Mouse (Mus musculus) cerebellum, adult 9-11 months (tissue): ENCODE results near the gene Stxbp2.

Experiments used
- DNase-seq: peaks from one replicate; pipeline ENCODE4 v3.0.0; 2022

Gene Stxbp2

GRCm38 (mm10) chr8:3645804-3646203 lies 15.0 kb downstream of the Stxbp2 start:
- DNase-seq, result peak; percentile 35

GRCm38 (mm10) chr8:3646824-3647531 lies 16.2 kb downstream of the Stxbp2 start:
- no peak for DNase-seq

GRCm38 (mm10) chr8:3647561-3647960 lies 16.8 kb downstream of the Stxbp2 start:
- no peak for DNase-seq

GRCm38 (mm10) chr8:3648268-3648667 lies 17.5 kb downstream of the Stxbp2 start:
- no peak for DNase-seq

GRCm38 (mm10) chr8:3648990-3649389 lies 18.2 kb downstream of the Stxbp2 start:
- DNase-seq, result no peak

- no peak for DNase-seq
Observed at GRCm38 (mm10) chr8:3652845-3653244, 22.1 kb downstream of the Stxbp2 start.

GRCm38 (mm10) chr8:3654726-3655508 lies 24.2 kb downstream of the Stxbp2 start:
- no peak for DNase-seq

GRCm38 (mm10) chr8:3655526-3655925 lies 24.8 kb downstream of the Stxbp2 start, which contains the start of gene Retn:
Retn (plus strand) TSS chr8:3655770.
- DNase-seq, result no peak

GRCm38 (mm10) chr8:3656725-3657381 lies 26.1 kb downstream of the Stxbp2 start:
- no peak for DNase-seq

GRCm38 (mm10) chr8:3660889-3661288 lies 30.1 kb downstream of the Stxbp2 start:
- no peak for DNase-seq

- no peak for DNase-seq
Observed at GRCm38 (mm10) chr8:3664405-3664804, 33.6 kb downstream of the Stxbp2 start.

- DNase-seq, result no peak
Observed at GRCm38 (mm10) chr8:3665507-3665906, 34.8 kb downstream of the Stxbp2 start, which contains the start of gene Mcemp1. Mcemp1 (plus strand) TSS chr8:3665754.

- DNase-seq, result no peak
Observed at GRCm38 (mm10) chr8:3670388-3670787, 39.6 kb downstream of the Stxbp2 start.

- DNase-seq, result peak; percentile 91
Observed at GRCm38 (mm10) chr8:3671980-3672491, 41.3 kb downstream of the Stxbp2 start, which contains the start of gene Fcor. Fcor (minus strand) TSS chr8:3672362.

GRCm38 (mm10) chr8:3674671-3675070 lies 43.9 kb downstream of the Stxbp2 start:
- no peak for DNase-seq

- peak; percentile 95 for DNase-seq
Observed at GRCm38 (mm10) chr8:3676131-3676992, 45.6 kb downstream of the Stxbp2 start, which contains the start of gene Trappc5. Trappc5 (plus strand) TSS chr8:3676299.

GRCm38 (mm10) chr8:3676993-3677579 lies 46.3 kb downstream of the Stxbp2 start:
- peak; percentile 41 for DNase-seq

- no peak for DNase-seq
Observed at GRCm38 (mm10) chr8:3678831-3679230, 48.1 kb downstream of the Stxbp2 start.

GRCm38 (mm10) chr8:3679236-3679635 lies 48.5 kb downstream of the Stxbp2 start:
- DNase-seq, result peak; percentile 73

GRCm38 (mm10) chr8:3679656-3680055 lies 48.9 kb downstream of the Stxbp2 start:
- DNase-seq, result peak; percentile 56

GRCm38 (mm10) chr8:3682435-3682834 lies 51.7 kb downstream of the Stxbp2 start:
- no peak for DNase-seq
